Mouse (Mus musculus): ENCODE results near the gene Rims1.

DNA sequence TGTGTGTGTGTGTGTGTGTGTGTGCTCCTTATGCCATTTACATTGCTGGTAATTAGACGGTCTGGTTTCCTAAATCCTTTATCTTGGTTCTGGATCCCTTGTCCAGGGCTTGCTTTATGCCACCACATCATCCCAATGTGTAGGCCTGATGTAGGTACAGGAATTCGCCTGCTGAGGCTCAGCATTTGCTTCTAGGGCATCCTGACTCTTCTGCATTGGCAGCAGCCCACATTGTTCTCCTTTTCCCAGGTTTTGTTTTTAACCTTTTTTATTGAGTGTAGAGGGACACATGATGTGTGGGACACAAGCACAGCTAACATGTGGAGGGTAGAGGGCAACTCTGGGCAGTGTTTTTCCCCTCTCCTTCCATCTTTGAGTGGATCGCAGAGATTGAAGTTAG is 166.1 kb downstream of the Rims1 start:
- TF ChIP-seq POLR2A (IDR thresholded peaks at IDR 0.05; ENCODE audit: insufficient read depth, low read depth, low read length): no peak
- no peak for TF ChIP-seq CTCF (IDR thresholded peaks at IDR 0.05)
- TF ChIP-seq EP300 (IDR thresholded peaks at IDR 0.05; ENCODE audit: insufficient read depth, low read depth, low read length): no peak
